Mouse (Mus musculus) lung, postnatal 0 days (tissue): ENCODE measurements around the gene Prkca. TPM values are rescaled to one million over a fixed set of nuclear protein-coding genes. Genes with fewer than 3 reads are reported as not detected.

ENCODE experiments used
- ATAC-seq: fragments of 200-750 bp; cut with Nextera tagmentation; 2 replicates; pipeline ENCODE4 v1.8.0; 2017; ENCODE audit warnings: moderate library complexity
- DNase-seq: peaks from one replicate; pipeline ENCODE4 v3.0.0-alpha.2; 2016; ENCODE audit warnings: low spot score
- H3K27ac ChIP-seq: fragments of 300-500 bp; sonication (generic); 2 replicates; pipeline ENCODE4 v1.5.1; 2014; ENCODE audit warnings: antibody characterized with exemption, mild to moderate bottlenecking, low read length, mixed read lengths
- H3K27me3 ChIP-seq: fragments of 300-500 bp; sonication (generic); replicated peaks from 2 replicates; pipeline ENCODE4 v1.6.1; 2014; ENCODE audit warnings: low read length, mixed read lengths; ENCODE audit not compliant: insufficient read depth
- H3K36me3 ChIP-seq: fragments of 300-500 bp; sonication (generic); 2 replicates; pipeline ENCODE4 v1.6.1; 2014; ENCODE audit warnings: low read length, mixed read lengths; ENCODE audit not compliant: insufficient read depth
- H3K4me1 ChIP-seq: fragments of 300-500 bp; sonication (generic); 2 replicates; pipeline ENCODE4 v1.6.1; 2014; ENCODE audit warnings: antibody characterized with exemption, low read depth, low read length, mixed read lengths; ENCODE audit not compliant: insufficient read depth
- H3K4me2 ChIP-seq: fragments of 300-500 bp; sonication (generic); replicated peaks from 2 replicates; pipeline ENCODE4 v1.6.1; 2014; ENCODE audit warnings: low read depth, mild to moderate bottlenecking, low read length, moderate library complexity, mixed read lengths
- H3K4me3 ChIP-seq: fragments of 300-500 bp; sonication (generic); 2 replicates; pipeline ENCODE4 v1.5.1; 2014; ENCODE audit warnings: low read depth, low read length
- H3K9ac ChIP-seq: fragments of 300-500 bp; sonication (generic); replicated peaks from 2 replicates; pipeline ENCODE4 v1.6.1; 2014; ENCODE audit warnings: low read depth, mild to moderate bottlenecking
- H3K9me3 ChIP-seq: fragments of 300-500 bp; sonication (generic); 2 replicates; pipeline ENCODE4 v1.6.1; 2016; ENCODE audit warnings: low read length, mixed read lengths
- CTCF ChIP-seq: IDR thresholded peaks from 2 replicates; pipeline ENCODE4 v1.5.1; 2016; ENCODE audit warnings: antibody characterized with exemption, mild to moderate bottlenecking
- EP300 ChIP-seq: IDR thresholded peaks from 2 replicates; pipeline ENCODE4 v1.6.1; 2016; ENCODE audit warnings: antibody characterized with exemption, mild to moderate bottlenecking, control low read depth
- WGBS: fragments of 180-500 bp; shearing (Covaris S2); extraction: QIAGEN DNeasy Blood & Tissue Kit; methylation state at CpG from one replicate; pipeline ENCODE4 v1.1.7; 2014; 5-methylcytosine and 5-hydroxymethylcytosine counted together
- polyA plus RNA-seq: library from polyadenylated mRNA; unstranded; fragments of >200 nt; fragmentation: Nextera tagmentation; extraction: Ambion mirVana; gene quantifications from 2 replicates; pipeline ENCODE4 v1.2.1, GENCODE M21; 2015

The Prkca gene
- polyA plus RNA-seq, 1 experiment from 2014 or later = 4.0 TPM

GRCm38 (mm10) chr11:108258811-108259266, 84.9 kb downstream of the Prkca start:
- Histone ChIP-seq H3K36me3 (no peaks in the 10 kb centered on the region), H3K4me2 (no peak overlapping the region), H3K4me3 (no peak overlapping the region), H3K9me3 (no peaks in the 10 kb centered on the region), H3K27ac (peak overlapping the region; percentile 22; the same call in 1 of the 2 replicates), H3K27me3 (no peaks in the 10 kb centered on the region), H3K9ac (no peak overlapping the region), H3K4me1 (peaks cover 28% of the 10 kb centered on the region)
- ATAC-seq (peak; percentile 63), DNase-seq (peak; percentile 56)
- WGBS = 23% methylated on average over 5 of the region's 5 CpGs
- no peak for TF ChIP-seq CTCF
- TF ChIP-seq EP300 = no peak

DNA sequence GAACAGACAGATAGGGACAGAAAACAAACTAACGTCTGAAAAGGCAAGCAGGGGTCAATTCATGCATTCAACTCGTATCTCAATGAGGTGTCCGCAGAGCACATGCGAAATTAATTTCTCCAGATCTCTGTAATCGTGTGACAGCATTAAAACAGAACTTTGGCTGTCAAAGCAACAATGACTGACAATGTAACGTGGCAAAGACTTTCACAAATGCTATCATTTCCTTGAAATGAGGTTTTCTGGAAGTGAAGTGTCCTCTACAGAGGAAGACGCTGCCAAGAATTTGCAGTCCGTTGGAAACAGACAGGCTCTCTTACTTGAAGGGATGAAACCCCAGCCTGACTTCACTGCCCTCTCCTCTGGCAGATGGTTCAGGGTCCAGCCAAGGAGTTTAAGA, 85.8 kb downstream of the Prkca start:
- peaks cover 28% of the 10 kb centered on the region for H3K4me1 ChIP-seq
- TF ChIP-seq CTCF = no peak
- TF ChIP-seq EP300 = peak; percentile 57

GRCm38 (mm10) chr11:108254681-108255080, 89.0 kb downstream of the Prkca start:
- H3K9me3 ChIP-seq = no peaks in the 10 kb centered on the region
- no peak overlapping the region for H3K4me3 ChIP-seq
- no peaks in the 10 kb centered on the region for H3K27me3 ChIP-seq
- no peaks in the 10 kb centered on the region for H3K36me3 ChIP-seq
- H3K9ac ChIP-seq = no peak overlapping the region
- no peak for ATAC-seq
- H3K4me1 ChIP-seq = peaks cover 23% of the 10 kb centered on the region
- peak; percentile 55 for DNase-seq
- TF ChIP-seq EP300 = no peak
- TF ChIP-seq CTCF = no peak
- H3K27ac ChIP-seq = no peak overlapping the region
- 39% methylated on average over 5 of the region's 5 CpGs for WGBS
- no peak overlapping the region for H3K4me2 ChIP-seq

More for the DNA sequence above, 85.8 kb downstream of the Prkca start:
- Histone ChIP-seq H3K4me3 (no peak overlapping the region), H3K9ac (no peak overlapping the region), H3K27ac (no peak overlapping the region; the same call in 1 of the 2 replicates), H3K4me2 (no peak overlapping the region), H3K9me3 (no peaks in the 10 kb centered on the region), H3K27me3 (no peaks in the 10 kb centered on the region), H3K36me3 (no peaks in the 10 kb centered on the region)
- DNase-seq (peak; percentile 74), ATAC-seq (peak; percentile 34)
- 35% methylated on average over 8 of the region's 8 CpGs for WGBS

GRCm38 (mm10) chr11:108251924-108252775, 91.6 kb downstream of the Prkca start:
- Histone ChIP-seq H3K36me3 (no peaks in the 10 kb centered on the region), H3K4me2 (no peak overlapping the region), H3K4me1 (0 out of 2 replicates have a peak, but pooled peaks cover 8% of the 10 kb centered on the region), H3K9me3 (no peaks in the 10 kb centered on the region), H3K27me3 (no peaks in the 10 kb centered on the region), H3K9ac (no peak overlapping the region), H3K4me3 (no peak overlapping the region), H3K27ac (no peak overlapping the region)
- TF ChIP-seq CTCF (no peak), EP300 (no peak)
- DNase-seq (no peak), ATAC-seq (no peak)
- 71% methylated on average over 7 of the region's 7 CpGs for WGBS

DNA sequence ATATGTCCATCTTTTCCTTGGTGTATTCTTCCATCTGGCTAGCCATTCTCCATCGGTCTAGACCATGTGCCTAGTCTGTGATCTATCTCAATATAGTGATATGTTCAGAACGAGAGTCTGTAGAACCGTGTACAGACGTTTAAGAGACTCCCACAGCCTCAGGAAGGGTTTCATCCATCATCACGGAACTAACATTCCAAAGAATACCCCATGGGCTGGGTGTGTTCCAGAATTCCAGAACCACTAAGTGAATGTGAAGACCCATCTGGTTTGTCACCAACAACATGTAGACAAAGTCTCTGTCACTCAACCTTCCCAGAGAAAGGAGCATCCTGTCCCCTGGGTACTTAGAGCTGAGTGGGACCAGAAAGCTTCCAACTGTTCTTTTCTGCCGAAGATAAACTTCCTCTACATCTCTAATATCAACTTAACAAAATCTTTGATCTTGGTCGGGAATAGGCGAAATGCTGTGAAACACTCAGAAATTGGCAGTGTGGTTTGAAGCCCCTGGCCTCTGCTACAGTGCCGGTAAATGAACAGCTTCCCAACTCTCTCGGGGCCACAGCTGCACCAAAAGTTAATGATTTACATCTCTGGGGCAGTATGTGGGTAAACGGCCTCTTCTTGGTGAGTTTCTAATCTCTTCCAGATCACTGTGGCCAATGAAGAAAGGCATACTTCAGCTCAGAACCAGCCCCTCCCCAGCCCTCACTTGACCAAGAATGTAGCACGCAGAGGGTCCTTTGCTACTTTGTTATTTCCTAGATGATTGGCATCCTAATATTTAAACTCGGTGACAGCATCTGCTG, 92.7 kb downstream of the Prkca start:
- TF ChIP-seq EP300 (peak; percentile 82), CTCF (no peak)
- 0 out of 2 replicates have a peak, but pooled peaks cover 8% of the 10 kb centered on the region for H3K4me1 ChIP-seq
- no peak overlapping the region for H3K4me2 ChIP-seq
- peak overlapping the region; percentile 55 for H3K27ac ChIP-seq
- no peaks in the 10 kb centered on the region for H3K36me3 ChIP-seq
- ATAC-seq (peak; percentile 75), DNase-seq (peak; percentile 77)
- no peaks in the 10 kb centered on the region for H3K9me3 ChIP-seq
- WGBS = 25% methylated on average over 13 of the region's 13 CpGs
- no peak overlapping the region for H3K9ac ChIP-seq
- H3K27me3 ChIP-seq = no peaks in the 10 kb centered on the region
- H3K4me3 ChIP-seq = no peak overlapping the region

- Histone ChIP-seq H3K27me3 (no peaks in the 10 kb centered on the region), H3K9me3 (no peaks in the 10 kb centered on the region), H3K27ac (peak overlapping the region; percentile 55; the same call in 1 of the 2 replicates), H3K36me3 (no peaks in the 10 kb centered on the region), H3K4me1 (0 out of 2 replicates have a peak, but pooled peaks cover 7% of the 10 kb centered on the region), H3K4me3 (no peak overlapping the region), H3K4me2 (no peak overlapping the region), H3K9ac (no peak overlapping the region)
- DNase-seq (peak; percentile 77), ATAC-seq (peak; percentile 54)
- 10% methylated on average over 1 of the region's 1 CpGs for WGBS
- TF ChIP-seq CTCF (no peak), EP300 (no peak)
Observed at GRCm38 (mm10) chr11:108250146-108250635, 93.5 kb downstream of the Prkca start.
